Mouse (Mus musculus) myocyte (in vitro differentiated cells): Measurements from ENCODE around the gene Lfng. TPM values are rescaled to one million over a fixed set of nuclear protein-coding genes. Genes with fewer than 3 reads are reported as not detected.

Experiments
- H3K27me3 ChIP-seq: one replicate; pipeline ENCODE4 v1.6.1; 2011; ENCODE audit not compliant: control insufficient read depth, insufficient read depth, insufficient read length
- H3K36me3 ChIP-seq: one replicate; pipeline ENCODE4 v1.6.1; 2011; ENCODE audit not compliant: control insufficient read depth, insufficient read depth
- H3K4me2 ChIP-seq: one replicate; pipeline ENCODE4 v1.6.1; 2011; ENCODE audit warnings: low read depth, control low read depth
- H3K4me3 ChIP-seq: one replicate; pipeline ENCODE4 v1.5.1; 2011; ENCODE audit warnings: mild to moderate bottlenecking, control low read depth, moderate library complexity
- H3K79me2 ChIP-seq: one replicate; pipeline ENCODE4 v1.6.1; 2011; ENCODE audit not compliant: control insufficient read depth, insufficient read depth
- H3ac ChIP-seq: one replicate; pipeline ENCODE4 v1.6.1; 2011; ENCODE audit not compliant: control insufficient read depth, insufficient read length
- CEBPB ChIP-seq: IDR thresholded peaks from 2 replicates; pipeline ENCODE4 v1.6.1; 2011; ENCODE audit warnings: mild to moderate bottlenecking, moderate library complexity; ENCODE audit not compliant: poor library complexity, insufficient read depth, severe bottlenecking
- E2F4 ChIP-seq: IDR thresholded peaks from one replicate; pipeline ENCODE4 v1.6.1; 2011; ENCODE audit warnings: mild to moderate bottlenecking, control low read depth, moderate library complexity; ENCODE audit not compliant: insufficient read depth
- MAX ChIP-seq: IDR thresholded peaks from one replicate; pipeline ENCODE4 v1.6.1; 2011; ENCODE audit warnings: low read depth, mild to moderate bottlenecking, control low read depth
- MYOD1 ChIP-seq, 3 experiments: IDR thresholded peaks; one replicate each; pipeline ENCODE4 v1.6.1; 2011; ENCODE audit warnings: control low read depth in 2 of 3, low read depth in 2 of 3, mild to moderate bottlenecking in 2 of 3, moderate library complexity in 1 of 3; ENCODE audit not compliant: insufficient read length in 2 of 3, control insufficient read depth in 1 of 3
- MYOG ChIP-seq, 3 experiments: IDR thresholded peaks; one replicate each; pipeline ENCODE4 v1.6.1; 2011; ENCODE audit warnings: control low read depth in 2 of 3, low read depth in 2 of 3, mild to moderate bottlenecking in 2 of 3; ENCODE audit not compliant: insufficient read length in 2 of 3, control insufficient read depth in 1 of 3, insufficient read depth in 1 of 3
- POLR2A ChIP-seq: IDR thresholded peaks from one replicate; pipeline ENCODE4 v1.6.1; 2011; ENCODE audit warnings: low read depth, mild to moderate bottlenecking, control low read depth, moderate library complexity; ENCODE audit not compliant: insufficient read length
- POLR2AphosphoS2 ChIP-seq: IDR thresholded peaks from one replicate; pipeline ENCODE4 v1.6.1; 2011; ENCODE audit warnings: low read depth, control low read depth; ENCODE audit not compliant: insufficient read length
- REST ChIP-seq: IDR thresholded peaks from one replicate; pipeline ENCODE4 v1.6.1; 2011; ENCODE audit warnings: mild to moderate bottlenecking, control low read depth, moderate library complexity; ENCODE audit not compliant: insufficient read depth, insufficient read length
- SRF ChIP-seq: IDR thresholded peaks from one replicate; pipeline ENCODE4 v1.6.1; 2011; ENCODE audit warnings: low read depth; ENCODE audit not compliant: control insufficient read depth, insufficient read length
- TCF12 ChIP-seq: IDR thresholded peaks from one replicate; pipeline ENCODE4 v1.6.1; 2011; ENCODE audit warnings: mild to moderate bottlenecking, control low read depth; ENCODE audit not compliant: poor library complexity, insufficient read depth, severe bottlenecking
- TCF3 ChIP-seq: IDR thresholded peaks from one replicate; pipeline ENCODE4 v1.6.1; 2011; ENCODE audit warnings: low read depth, control low read depth; ENCODE audit not compliant: insufficient read length
- USF1 ChIP-seq: IDR thresholded peaks from one replicate; pipeline ENCODE4 v1.6.1; 2011; ENCODE audit warnings: low read depth, mild to moderate bottlenecking, control low read depth, moderate library complexity
- polyA plus RNA-seq: library from polyadenylated mRNA; unstranded; fragments of >200 nt; fragmentation: generic; extraction: Trizol; gene quantifications from one replicate; pipeline ENCODE4 v1.2.1, GENCODE M21; 2012; ENCODE audit warnings: missing spikeins

The Lfng gene
- polyA plus RNA-seq, 1 experiment = 3.1 TPM

- no peaks in the 10 kb centered on the region for H3K79me2 ChIP-seq
- TF ChIP-seq POLR2A = no peak
- no peak for TF ChIP-seq TCF3
- no peak for TF ChIP-seq MAX
- no peak overlapping the region for H3K4me3 ChIP-seq
- no peaks in the 10 kb centered on the region for H3K27me3 ChIP-seq
- no peak overlapping the region for H3K4me2 ChIP-seq
- no peak overlapping the region for H3ac ChIP-seq
- H3K36me3 ChIP-seq = no peaks in the 10 kb centered on the region
Measured at GRCm38 (mm10) chr5:140596426-140596825, 10.7 kb upstream of the Lfng start.

GRCm38 (mm10) chr5:140596927-140597588, 10.1 kb upstream of the Lfng start:
- no peaks in the 10 kb centered on the region for H3K79me2 ChIP-seq
- H3K27me3 ChIP-seq = no peaks in the 10 kb centered on the region
- TF ChIP-seq MYOD1 (IDR thresholded peaks at IDR 0.05; ENCODE audit: control insufficient read depth in 1 of 3, insufficient read length in 2 of 3, low read depth in 2 of 3) = no peak
- TF ChIP-seq MYOG (IDR thresholded peaks at IDR 0.05; ENCODE audit: control insufficient read depth in 1 of 3, insufficient read depth in 1 of 3, insufficient read length in 2 of 3, low read depth in 2 of 3) = no peak
- no peak for TF ChIP-seq SRF
- no peak for TF ChIP-seq POLR2A
- no peak for TF ChIP-seq E2F4
- TF ChIP-seq USF1 = no peak
- TF ChIP-seq REST = no peak
- no peak for TF ChIP-seq TCF12
- no peak for TF ChIP-seq POLR2AphosphoS2
- TF ChIP-seq CEBPB = no peak
- no peak for TF ChIP-seq MAX
- no peak for TF ChIP-seq TCF3
- H3ac ChIP-seq = no peak overlapping the region
- no peak overlapping the region for H3K4me2 ChIP-seq
- no peak overlapping the region for H3K4me3 ChIP-seq
- H3K36me3 ChIP-seq = no peaks in the 10 kb centered on the region

DNA sequence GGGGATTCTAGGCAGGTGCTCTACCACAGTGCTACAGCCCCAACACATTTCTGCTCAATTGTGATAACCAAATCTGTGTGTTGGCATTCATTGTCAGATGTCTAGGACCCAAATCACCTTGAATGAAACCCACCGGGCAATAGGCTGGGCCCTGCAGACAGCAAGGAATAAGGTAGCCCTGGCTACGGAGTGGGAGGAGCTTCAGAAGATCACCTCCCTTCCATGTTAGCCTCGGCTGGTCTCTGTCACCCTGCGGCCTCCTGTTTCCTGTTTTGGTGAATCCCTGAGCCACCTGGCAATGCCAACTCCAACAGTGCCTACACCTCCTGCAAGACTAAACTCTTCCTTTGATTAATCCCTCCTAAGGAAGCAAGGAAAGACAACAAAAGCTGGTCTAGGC, 9.3 kb upstream of the Lfng start:
- Histone ChIP-seq H3K4me3 (no peak overlapping the region), H3K27me3 (no peaks in the 10 kb centered on the region), H3ac (no peak overlapping the region), H3K4me2 (no peak overlapping the region), H3K79me2 (no peaks in the 10 kb centered on the region), H3K36me3 (no peaks in the 10 kb centered on the region)
- no peak for TF ChIP-seq POLR2AphosphoS2
- TF ChIP-seq MYOG (IDR thresholded peaks at IDR 0.05; ENCODE audit: control insufficient read depth in 1 of 3, insufficient read depth in 1 of 3, insufficient read length in 2 of 3, low read depth in 2 of 3) = no peak
- TF ChIP-seq POLR2A = no peak
- TF ChIP-seq MYOD1 (IDR thresholded peaks at IDR 0.05; ENCODE audit: control insufficient read depth in 1 of 3, insufficient read length in 2 of 3, low read depth in 2 of 3) = no peak
- no peak for TF ChIP-seq MAX
- TF ChIP-seq E2F4 = no peak
- no peak for TF ChIP-seq TCF3
- TF ChIP-seq REST = no peak
- no peak for TF ChIP-seq TCF12
- TF ChIP-seq CEBPB = no peak
- no peak for TF ChIP-seq USF1
- no peak for TF ChIP-seq SRF

GRCm38 (mm10) chr5:140599939-140600338, 7.2 kb upstream of the Lfng start:
- TF ChIP-seq MYOD1 (IDR thresholded peaks at IDR 0.05; ENCODE audit: control insufficient read depth in 1 of 3, insufficient read length in 2 of 3, low read depth in 2 of 3) (peak in 2 of 3 experiments; percentile 9 to 33), TCF12 (no peak)
- H3ac ChIP-seq = no peak overlapping the region

GRCm38 (mm10) chr5:140601712-140602111, 5.4 kb upstream of the Lfng start:
- no peaks in the 10 kb centered on the region for H3K36me3 ChIP-seq
- no peak overlapping the region for H3K4me2 ChIP-seq
- H3K79me2 ChIP-seq = no peaks in the 10 kb centered on the region
- H3K4me3 ChIP-seq = no peak overlapping the region
- no peak overlapping the region for H3ac ChIP-seq
- no peak for TF ChIP-seq E2F4
- TF ChIP-seq CEBPB = no peak
- TF ChIP-seq MYOD1 (IDR thresholded peaks at IDR 0.05; ENCODE audit: control insufficient read depth in 1 of 3, insufficient read length in 2 of 3, low read depth in 2 of 3) = no peak
- no peak for TF ChIP-seq SRF
- H3K27me3 ChIP-seq = no peaks in the 10 kb centered on the region

More at GRCm38 (mm10) chr5:140599939-140600338, 7.2 kb upstream of the Lfng start:
- Histone ChIP-seq H3K79me2 (no peaks in the 10 kb centered on the region), H3K4me3 (no peak overlapping the region), H3K36me3 (no peaks in the 10 kb centered on the region), H3K4me2 (no peak overlapping the region), H3K27me3 (no peaks in the 10 kb centered on the region)
